Mouse (Mus musculus) cerebellum, postnatal 4 days (tissue): Measurements from ENCODE around the gene Scarf1.

ENCODE experiments used
- DNase-seq, 2 experiments: peaks; one replicate each; pipeline ENCODE4 v3.0.0; 2022; ENCODE audit warnings: low spot score in 2 of 2, mixed read lengths in 1 of 2

Scarf1 gene

GRCm38 (mm10) chr11:75513336-75513735 is at the start of gene Scarf1:
Gene Scarf1 (plus strand): TSS chr11:75513540.
- no peak for DNase-seq

- no peak for DNase-seq
Measured at GRCm38 (mm10) chr11:75463624-75464023, 49.7 kb upstream of the Scarf1 start.

- DNase-seq = no peak
Measured at GRCm38 (mm10) chr11:75464417-75464816, 48.9 kb upstream of the Scarf1 start.

GRCm38 (mm10) chr11:75465051-75465450 is 48.3 kb upstream of the Scarf1 start:
- DNase-seq = no peak

GRCm38 (mm10) chr11:75466731-75467505 is 46.4 kb upstream of the Scarf1 start:
- no peak for DNase-seq

- no peak for DNase-seq
Measured at GRCm38 (mm10) chr11:75467512-75468215, 45.7 kb upstream of the Scarf1 start.

- no peak for DNase-seq
Measured at GRCm38 (mm10) chr11:75468410-75468809, 44.9 kb upstream of the Scarf1 start.

GRCm38 (mm10) chr11:75469261-75469660 is 44.1 kb upstream of the Scarf1 start:
- no peak for DNase-seq

- DNase-seq = no peak
Measured at GRCm38 (mm10) chr11:75470675-75471074, 42.7 kb upstream of the Scarf1 start.

- DNase-seq = no peak
Measured at GRCm38 (mm10) chr11:75472469-75473081, 40.8 kb upstream of the Scarf1 start.

GRCm38 (mm10) chr11:75473376-75473775 is 40.0 kb upstream of the Scarf1 start:
- DNase-seq = no peak

- DNase-seq = no peak
Measured at GRCm38 (mm10) chr11:75486192-75486591, 27.1 kb upstream of the Scarf1 start.

GRCm38 (mm10) chr11:75486601-75487285 is 26.6 kb upstream of the Scarf1 start, which contains the start of gene Prpf8:
Gene Prpf8 (plus strand): TSS chr11:75486816.
- DNase-seq = peak; percentile 92 to 99

GRCm38 (mm10) chr11:75487496-75487895 is 25.8 kb upstream of the Scarf1 start:
- DNase-seq = no peak

- DNase-seq = no peak
Measured at GRCm38 (mm10) chr11:75494296-75495049, 18.9 kb upstream of the Scarf1 start.

GRCm38 (mm10) chr11:75498126-75498525 is 15.2 kb upstream of the Scarf1 start:
- DNase-seq = no peak

- no peak for DNase-seq
Measured at GRCm38 (mm10) chr11:75508162-75508561, 5.2 kb upstream of the Scarf1 start.

GRCm38 (mm10) chr11:75508904-75509303 is 4.4 kb upstream of the Scarf1 start:
- DNase-seq = no peak

GRCm38 (mm10) chr11:75509741-75510626 is 3.4 kb upstream of the Scarf1 start, which contains the start of gene Rilp:
Gene Rilp (plus strand): TSS chr11:75510094.
- DNase-seq = peak; percentile 44 to 79

GRCm38 (mm10) chr11:75510627-75510993 is 2.7 kb upstream of the Scarf1 start:
- DNase-seq = peak; percentile 96 to 97
